Mouse (Mus musculus) heart, postnatal 0 days (tissue): Measurements from ENCODE around the gene Filip1l. TPM values are rescaled to one million over a fixed set of nuclear protein-coding genes. Genes with fewer than 3 reads are reported as not detected.

Experiments used
- ATAC-seq: fragments of 200-750 bp; cut with Nextera tagmentation; 2 replicates; pipeline ENCODE4 v1.8.0; 2017; ENCODE audit warnings: low read depth, moderate number of reproducible peaks, moderate library complexity; ENCODE audit not compliant: insufficient read depth
- DNase-seq: peaks from one replicate; pipeline ENCODE4 v3.0.0-alpha.2; 2016; ENCODE audit warnings: low spot score
- H3K27ac ChIP-seq: fragments of 300-500 bp; sonication (generic); 2 replicates; pipeline ENCODE4 v1.5.1; 2014; ENCODE audit warnings: low read depth, mild to moderate bottlenecking
- H3K27me3 ChIP-seq: fragments of 300-500 bp; sonication (generic); 2 replicates; pipeline ENCODE4 v1.6.1; 2014; ENCODE audit warnings: low read length, mixed read lengths; ENCODE audit not compliant: control insufficient read depth, insufficient read depth
- H3K36me3 ChIP-seq: fragments of 300-500 bp; sonication (generic); replicated peaks from 2 replicates; pipeline ENCODE4 v1.6.1; 2014; ENCODE audit warnings: low read length, mixed read lengths; ENCODE audit not compliant: control insufficient read depth, insufficient read depth
- H3K4me1 ChIP-seq: fragments of 300-500 bp; sonication (generic); 2 replicates; pipeline ENCODE4 v1.6.1; 2014; ENCODE audit warnings: antibody characterized with exemption; ENCODE audit not compliant: control insufficient read depth, insufficient read depth
- H3K4me2 ChIP-seq: fragments of 300-500 bp; sonication (generic); 2 replicates; pipeline ENCODE4 v1.6.1; 2014; ENCODE audit warnings: low read depth, mild to moderate bottlenecking, low read length, moderate library complexity
- H3K4me3 ChIP-seq: fragments of 300-500 bp; sonication (generic); 2 replicates; pipeline ENCODE4 v1.5.1; 2014; ENCODE audit warnings: low read depth, low read length
- H3K9ac ChIP-seq: fragments of 300-500 bp; sonication (generic); replicated peaks from 2 replicates; pipeline ENCODE4 v1.6.1; 2014; ENCODE audit warnings: low read depth, low read length, mixed read lengths
- H3K9me3 ChIP-seq: fragments of 300-500 bp; sonication (generic); replicated peaks from 2 replicates; pipeline ENCODE4 v1.6.1; 2016; ENCODE audit warnings: low read length; ENCODE audit not compliant: control insufficient read depth
- CTCF ChIP-seq: IDR thresholded peaks from 2 replicates; pipeline ENCODE4 v1.5.1; 2016; ENCODE audit warnings: antibody characterized with exemption, control low read depth, low read depth
- EP300 ChIP-seq: IDR thresholded peaks from 2 replicates; pipeline ENCODE4 v1.6.1; 2016; ENCODE audit warnings: antibody characterized with exemption, low read depth
- WGBS: fragments of 180-500 bp; shearing (Covaris S2); extraction: QIAGEN DNeasy Blood & Tissue Kit; methylation state at CpG from one replicate; pipeline ENCODE4 v1.1.7; 2014; 5-methylcytosine and 5-hydroxymethylcytosine counted together
- polyA plus RNA-seq: library from polyadenylated mRNA; unstranded; fragments of >200 nt; fragmentation: Nextera tagmentation; extraction: Ambion mirVana; gene quantifications from 2 replicates; pipeline ENCODE4 v1.2.1, GENCODE M21; 2015
- total RNA-seq: library from RNA; depleted of rRNA; stranded (reverse); fragments of >200 nt; gene quantifications from 2 replicates; pipeline ENCODE4 v1.2.3, GENCODE M21; 2014; ENCODE audit warnings: low replicate concordance

Gene Filip1l
- total and polyA plus RNA-seq, 2 experiments from 2014 or later, result 14.1 to 26.0 TPM

DNA sequence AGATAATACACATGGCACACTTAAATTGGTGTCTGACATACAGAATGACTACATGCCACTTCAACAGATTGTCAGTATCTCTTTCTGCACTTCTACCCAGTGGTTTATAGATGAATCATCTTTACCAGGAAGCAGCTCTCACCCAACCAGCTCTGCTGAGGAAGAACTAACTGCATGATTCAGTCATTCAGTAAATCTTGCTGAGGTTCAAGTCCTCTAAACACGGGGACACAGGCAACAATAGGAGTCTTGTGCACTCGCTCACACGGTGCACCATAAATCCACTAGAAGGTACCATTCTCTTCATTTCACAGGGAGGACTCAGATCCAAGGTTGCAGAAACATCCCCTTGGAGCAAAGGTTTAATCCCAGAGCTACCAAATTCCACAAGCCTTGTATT lies 148.0 kb downstream of the Filip1l start:
- H3K4me2 ChIP-seq, result no peak overlapping the region
- H3K9ac ChIP-seq, result no peak overlapping the region
- no peak for DNase-seq
- H3K4me1 ChIP-seq, result peaks cover 30% of the 10 kb centered on the region
- no peaks in the 10 kb centered on the region for H3K27me3 ChIP-seq
- WGBS, result 69% methylated on average over 3 of the region's 3 CpGs
- ATAC-seq, result no peak
- no peak overlapping the region for H3K4me3 ChIP-seq
- TF ChIP-seq CTCF, result no peak
- TF ChIP-seq EP300, result no peak
- no peak overlapping the region for H3K27ac ChIP-seq
- H3K36me3 ChIP-seq, result no peaks in the 10 kb centered on the region
- no peaks in the 10 kb centered on the region for H3K9me3 ChIP-seq

- whole genome bisulfite sequencing, result 53% methylated on average over 2 of the region's 2 CpGs
- Histone ChIP-seq H3K27ac (no peak overlapping the region), H3K4me2 (no peak overlapping the region), H3K9ac (no peak overlapping the region), H3K9me3 (no peaks in the 10 kb centered on the region), H3K4me3 (no peak overlapping the region), H3K27me3 (no peaks in the 10 kb centered on the region), H3K4me1 (peaks cover 17% of the 10 kb centered on the region; the same call in 1 of the 2 replicates), H3K36me3 (0 out of 2 replicates have a peak, but pooled peaks cover 2% of the 10 kb centered on the region)
- TF ChIP-seq CTCF, result no peak
- TF ChIP-seq EP300, result no peak
- DNase-seq, result no peak
- no peak for ATAC-seq
Measured at GRCm38 (mm10) chr16:57502230-57502629, 149.3 kb downstream of the Filip1l start.

- Histone ChIP-seq H3K36me3 (peaks cover 7% of the 10 kb centered on the region; the same call in 1 of the 2 replicates), H3K27me3 (no peaks in the 10 kb centered on the region), H3K4me1 (peaks cover 17% of the 10 kb centered on the region; the same call in 1 of the 2 replicates), H3K9me3 (no peaks in the 10 kb centered on the region), H3K27ac (no peak overlapping the region), H3K4me2 (no peak overlapping the region), H3K9ac (no peak overlapping the region), H3K4me3 (no peak overlapping the region)
- no peak for ATAC-seq
- no peak for TF ChIP-seq EP300
- no peak for TF ChIP-seq CTCF
- DNase-seq, result no peak
- 50% methylated on average over 5 of the region's 5 CpGs for WGBS
Measured at GRCm38 (mm10) chr16:57502761-57503160, 149.9 kb downstream of the Filip1l start.

- no peak for ATAC-seq
- DNase-seq, result no peak
- Histone ChIP-seq H3K4me1 (peaks cover 9% of the 10 kb centered on the region; the same call in 1 of the 2 replicates), H3K27me3 (no peaks in the 10 kb centered on the region), H3K9ac (no peak overlapping the region), H3K4me3 (no peak overlapping the region), H3K36me3 (peaks cover 7% of the 10 kb centered on the region; the same call in 1 of the 2 replicates), H3K9me3 (no peaks in the 10 kb centered on the region), H3K27ac (no peak overlapping the region), H3K4me2 (no peak overlapping the region)
- TF ChIP-seq CTCF (no peak), EP300 (no peak)
- 58% methylated on average over 4 of the region's 4 CpGs for whole genome bisulfite sequencing
Measured at GRCm38 (mm10) chr16:57504728-57505127, 151.8 kb downstream of the Filip1l start.

DNA sequence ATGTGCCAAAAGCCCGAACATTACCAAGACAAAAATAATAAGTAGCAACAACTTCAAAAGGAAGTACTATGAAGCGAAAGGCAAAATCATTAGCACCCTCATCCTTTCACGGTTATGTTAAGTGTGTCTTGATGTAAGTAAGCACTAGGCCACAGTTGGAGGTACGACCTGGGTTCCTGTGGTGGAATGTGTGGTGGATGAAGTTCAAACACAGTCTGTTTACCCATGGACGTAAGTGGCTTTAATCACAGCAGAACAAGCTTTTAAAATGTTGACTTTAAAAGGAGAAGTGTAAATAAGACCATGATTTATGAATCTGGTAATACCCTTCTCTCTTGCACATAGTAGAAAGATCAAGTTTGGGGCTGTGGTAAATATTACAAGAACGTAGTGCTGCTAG lies 153.2 kb downstream of the Filip1l start:
- no peak for ATAC-seq
- Histone ChIP-seq H3K27me3 (no peaks in the 10 kb centered on the region), H3K9me3 (no peaks in the 10 kb centered on the region), H3K9ac (no peak overlapping the region), H3K4me3 (no peak overlapping the region), H3K4me1 (0 out of 2 replicates have a peak, but pooled peaks cover 5% of the 10 kb centered on the region), H3K36me3 (peaks cover 7% of the 10 kb centered on the region; the same call in 1 of the 2 replicates), H3K27ac (no peak overlapping the region), H3K4me2 (no peak overlapping the region)
- DNase-seq, result no peak
- TF ChIP-seq CTCF, result no peak
- no peak for TF ChIP-seq EP300
- WGBS, result 86% methylated on average over 6 of the region's 6 CpGs

- Histone ChIP-seq H3K27ac (no peak overlapping the region), H3K27me3 (no peaks in the 10 kb centered on the region), H3K4me1 (no peaks in the 10 kb centered on the region), H3K4me2 (no peak overlapping the region), H3K9me3 (no peaks in the 10 kb centered on the region), H3K9ac (no peak overlapping the region), H3K36me3 (peaks cover 7% of the 10 kb centered on the region; the same call in 1 of the 2 replicates), H3K4me3 (no peak overlapping the region)
- DNase-seq, result no peak
- ATAC-seq, result no peak
- no peak for TF ChIP-seq CTCF
- no peak for TF ChIP-seq EP300
- 97% methylated on average over 1 of the region's 1 CpGs for WGBS
Measured at GRCm38 (mm10) chr16:57508351-57508750, 155.5 kb downstream of the Filip1l start.
